Mouse (Mus musculus) embryonic facial prominence, embryonic 11.5 days (tissue): Measurements from ENCODE around the gene U2af1l4. TPM values are rescaled to one million over a fixed set of nuclear protein-coding genes. Genes with fewer than 3 reads are reported as not detected.

ENCODE experiments used
- ATAC-seq: fragments of 200-750 bp; cut with Nextera tagmentation; replicated peaks from 2 replicates; pipeline ENCODE4 v1.8.0; 2017; ENCODE audit warnings: low read depth; ENCODE audit not compliant: insufficient number of reproducible peaks, low FRiP score, low TSS enrichment
- DNase-seq: peaks from one replicate; pipeline ENCODE4 v3.0.0-alpha.2; 2015; ENCODE audit warnings: low spot score
- H3K27ac ChIP-seq: fragments of 300-500 bp; sonication (generic); replicated peaks from 2 replicates; pipeline ENCODE4 v1.5.1; 2014; ENCODE audit warnings: mild to moderate bottlenecking, low read depth, low read length, control low read depth
- H3K27me3 ChIP-seq: fragments of 300-500 bp; sonication (generic); 2 replicates; pipeline ENCODE4 v1.6.1; 2014; ENCODE audit warnings: mild to moderate bottlenecking, low read length, moderate library complexity, mixed read lengths; ENCODE audit not compliant: control insufficient read depth, insufficient read depth
- H3K36me3 ChIP-seq: fragments of 300-500 bp; sonication (generic); replicated peaks from 2 replicates; pipeline ENCODE4 v1.6.1; 2014; ENCODE audit warnings: low read depth, mild to moderate bottlenecking, low read length, moderate library complexity, mixed read lengths; ENCODE audit not compliant: control insufficient read depth, insufficient read depth
- H3K4me1 ChIP-seq: fragments of 300-500 bp; sonication (generic); 2 replicates; pipeline ENCODE4 v1.6.1; 2014; ENCODE audit warnings: low read length, mixed read lengths; ENCODE audit not compliant: control insufficient read depth, insufficient read depth
- H3K4me2 ChIP-seq: fragments of 300-500 bp; sonication (generic); 2 replicates; pipeline ENCODE4 v1.6.1; 2014; ENCODE audit warnings: low read depth, mild to moderate bottlenecking, control low read depth, low read length, moderate library complexity
- H3K4me3 ChIP-seq: fragments of 300-500 bp; sonication (generic); 2 replicates; pipeline ENCODE4 v1.5.1; 2014; ENCODE audit warnings: low read depth, low read length, control low read depth
- H3K9ac ChIP-seq: fragments of 300-500 bp; sonication (generic); replicated peaks from 2 replicates; pipeline ENCODE4 v1.6.1; 2014; ENCODE audit warnings: mild to moderate bottlenecking, control low read depth, low read length
- H3K9me3 ChIP-seq: fragments of 300-500 bp; sonication (generic); replicated peaks from 2 replicates; pipeline ENCODE4 v1.6.1; 2016; ENCODE audit warnings: mild to moderate bottlenecking, low read length, inconsistent platforms, mixed read lengths; ENCODE audit not compliant: control insufficient read depth
- WGBS: fragments of 180-500 bp; shearing (Covaris S2); extraction: QIAGEN DNeasy Blood & Tissue Kit; methylation state at CpG from one replicate; pipeline ENCODE4 v1.1.7; 2014; 5-methylcytosine and 5-hydroxymethylcytosine counted together
- polyA plus RNA-seq: library from polyadenylated mRNA; unstranded; fragments of >200 nt; fragmentation: Nextera tagmentation; extraction: Ambion mirVana; gene quantifications from 2 replicates; pipeline ENCODE4 v1.2.1, GENCODE M21; 2014

The U2af1l4 gene
- polyA plus RNA-seq, 1 experiment from 2014 or later = 99.9 TPM

- Histone ChIP-seq H3K9ac (no peak overlapping the region), H3K4me1 (no peaks in the 10 kb centered on the region), H3K4me3 (no peak overlapping the region), H3K27me3 (no peaks in the 10 kb centered on the region), H3K9me3 (no peaks in the 10 kb centered on the region), H3K36me3 (no peaks in the 10 kb centered on the region), H3K27ac (no peak overlapping the region), H3K4me2 (no peak overlapping the region)
- ATAC-seq (no peak), DNase-seq (no peak)
- WGBS = 75% methylated on average over 7 of the region's 7 CpGs
These were observed 37.5 kb downstream of the U2af1l4 start for GRCm38 (mm10) chr7:30600651-30601050.

- 23% methylated on average over 3 of the region's 3 CpGs for WGBS
- no peaks in the 10 kb centered on the region for H3K27me3 ChIP-seq
- no peaks in the 10 kb centered on the region for H3K4me1 ChIP-seq
- no peaks in the 10 kb centered on the region for H3K36me3 ChIP-seq
- no peak overlapping the region for H3K9ac ChIP-seq
- no peak overlapping the region for H3K4me3 ChIP-seq
- no peak overlapping the region for H3K4me2 ChIP-seq
- H3K9me3 ChIP-seq = no peaks in the 10 kb centered on the region
- ATAC-seq (no peak), DNase-seq (peak; percentile 49)
- no peak overlapping the region for H3K27ac ChIP-seq
These were observed 39.5 kb downstream of the U2af1l4 start for GRCm38 (mm10) chr7:30602583-30602982.

- 49% methylated on average over 8 of the region's 8 CpGs for WGBS
- ATAC-seq = no peak
These were observed 41.3 kb downstream of the U2af1l4 start for GRCm38 (mm10) chr7:30604424-30604823.

GRCm38 (mm10) chr7:30604944-30605343 lies 41.8 kb downstream of the U2af1l4 start:
- no peak for DNase-seq
- 83% methylated on average over 8 of the region's 8 CpGs for WGBS
- Histone ChIP-seq H3K27me3 (no peaks in the 10 kb centered on the region), H3K9ac (no peak overlapping the region), H3K4me3 (no peak overlapping the region), H3K4me2 (no peak overlapping the region), H3K4me1 (no peaks in the 10 kb centered on the region), H3K36me3 (no peaks in the 10 kb centered on the region), H3K27ac (no peak overlapping the region), H3K9me3 (no peaks in the 10 kb centered on the region)
- ATAC-seq = no peak

More at GRCm38 (mm10) chr7:30604424-30604823, 41.3 kb downstream of the U2af1l4 start:
- no peak overlapping the region for H3K4me3 ChIP-seq
- no peaks in the 10 kb centered on the region for H3K36me3 ChIP-seq
- no peaks in the 10 kb centered on the region for H3K4me1 ChIP-seq
- H3K9me3 ChIP-seq = no peaks in the 10 kb centered on the region
- no peak overlapping the region for H3K27ac ChIP-seq
- no peak overlapping the region for H3K9ac ChIP-seq
- no peaks in the 10 kb centered on the region for H3K27me3 ChIP-seq
- DNase-seq = no peak
- no peak overlapping the region for H3K4me2 ChIP-seq

- H3K36me3 ChIP-seq = no peaks in the 10 kb centered on the region
- no peak overlapping the region for H3K9ac ChIP-seq
- no peaks in the 10 kb centered on the region for H3K9me3 ChIP-seq
- DNase-seq (peak; percentile 66), ATAC-seq (no peak; the same call in 1 of the 2 replicates)
- H3K4me2 ChIP-seq = no peak overlapping the region
- no peak overlapping the region for H3K4me3 ChIP-seq
- H3K27me3 ChIP-seq = no peaks in the 10 kb centered on the region
- H3K27ac ChIP-seq = no peak overlapping the region
- 31% methylated on average over 8 of the region's 8 CpGs for WGBS
- H3K4me1 ChIP-seq = no peaks in the 10 kb centered on the region
These were observed 44.7 kb downstream of the U2af1l4 start for GRCm38 (mm10) chr7:30607706-30608309.

- DNase-seq = no peak
- no peak for ATAC-seq
- 51% methylated on average over 16 of the region's 16 CpGs for WGBS
These were observed 45.4 kb downstream of the U2af1l4 start for GRCm38 (mm10) chr7:30608476-30608875.

GRCm38 (mm10) chr7:30610043-30610442 lies 46.9 kb downstream of the U2af1l4 start:
- no peaks in the 10 kb centered on the region for H3K36me3 ChIP-seq
- H3K27me3 ChIP-seq = no peaks in the 10 kb centered on the region
- H3K27ac ChIP-seq = no peak overlapping the region
- ATAC-seq (no peak), DNase-seq (no peak)
- H3K4me3 ChIP-seq = no peak overlapping the region
- H3K4me2 ChIP-seq = no peak overlapping the region
- WGBS = 61% methylated on average over 7 of the region's 7 CpGs
- no peak overlapping the region for H3K9ac ChIP-seq
- no peaks in the 10 kb centered on the region for H3K4me1 ChIP-seq
- no peaks in the 10 kb centered on the region for H3K9me3 ChIP-seq

More at GRCm38 (mm10) chr7:30608476-30608875, 45.4 kb downstream of the U2af1l4 start:
- Histone ChIP-seq H3K36me3 (no peaks in the 10 kb centered on the region), H3K9me3 (no peaks in the 10 kb centered on the region), H3K4me3 (no peak overlapping the region), H3K27ac (no peak overlapping the region), H3K4me2 (no peak overlapping the region), H3K9ac (no peak overlapping the region), H3K27me3 (no peaks in the 10 kb centered on the region), H3K4me1 (no peaks in the 10 kb centered on the region)

GRCm38 (mm10) chr7:30612654-30613402 lies 49.7 kb downstream of the U2af1l4 start, which contains the start of gene Upk1a:
TSS of gene Upk1a (minus strand) at chr7:30612847.
- DNase-seq = no peak
- WGBS = 75% methylated on average over 8 of the region's 8 CpGs
- Histone ChIP-seq H3K27me3 (no peaks in the 10 kb centered on the region), H3K9ac (no peak within 1 kb of the TSS), H3K4me2 (no peak within 1 kb of the TSS), H3K4me1 (no peaks in the 10 kb centered on the region), H3K9me3 (no peaks in the 10 kb centered on the region), H3K27ac (no peak within 1 kb of the TSS), H3K4me3 (no peak within 1 kb of the TSS), H3K36me3 (peaks cover 2% of the 10 kb centered on the region; the same call in 1 of the 2 replicates)
- 0 out of 2 replicates have a peak, but pooled peaks have one; percentile 16 for ATAC-seq
